Mouse (Mus musculus) neutrophil, adult 5-6 weeks (primary cell): ENCODE results near the gene Ankra2. TPM values are rescaled to one million over a fixed set of nuclear protein-coding genes. Genes with fewer than 3 reads are reported as not detected.
A peak's percentile ranks its signal among the peaks of the same experiment; 100 is the strongest.

Experiments used
- ATAC-seq: fragments of 151-379, 151-347 bp; 2 replicates; pipeline ENCODE4 v1.8.0; 2017; ENCODE audit warnings: mild to moderate bottlenecking, moderate TSS enrichment; ENCODE audit not compliant: insufficient number of reproducible peaks, poor library complexity, low FRiP score, severe bottlenecking; ENCODE audit errors: extremely low read depth
- total RNA-seq: library from RNA; stranded (forward); fragments of 200-1000 nt; gene quantifications from 2 replicates; pipeline ENCODE4 v1.2.3, GENCODE M21; 2017

Ankra2 gene
- 48.7 and 49.0 TPM in 2 replicates for total RNA-seq

DNA sequence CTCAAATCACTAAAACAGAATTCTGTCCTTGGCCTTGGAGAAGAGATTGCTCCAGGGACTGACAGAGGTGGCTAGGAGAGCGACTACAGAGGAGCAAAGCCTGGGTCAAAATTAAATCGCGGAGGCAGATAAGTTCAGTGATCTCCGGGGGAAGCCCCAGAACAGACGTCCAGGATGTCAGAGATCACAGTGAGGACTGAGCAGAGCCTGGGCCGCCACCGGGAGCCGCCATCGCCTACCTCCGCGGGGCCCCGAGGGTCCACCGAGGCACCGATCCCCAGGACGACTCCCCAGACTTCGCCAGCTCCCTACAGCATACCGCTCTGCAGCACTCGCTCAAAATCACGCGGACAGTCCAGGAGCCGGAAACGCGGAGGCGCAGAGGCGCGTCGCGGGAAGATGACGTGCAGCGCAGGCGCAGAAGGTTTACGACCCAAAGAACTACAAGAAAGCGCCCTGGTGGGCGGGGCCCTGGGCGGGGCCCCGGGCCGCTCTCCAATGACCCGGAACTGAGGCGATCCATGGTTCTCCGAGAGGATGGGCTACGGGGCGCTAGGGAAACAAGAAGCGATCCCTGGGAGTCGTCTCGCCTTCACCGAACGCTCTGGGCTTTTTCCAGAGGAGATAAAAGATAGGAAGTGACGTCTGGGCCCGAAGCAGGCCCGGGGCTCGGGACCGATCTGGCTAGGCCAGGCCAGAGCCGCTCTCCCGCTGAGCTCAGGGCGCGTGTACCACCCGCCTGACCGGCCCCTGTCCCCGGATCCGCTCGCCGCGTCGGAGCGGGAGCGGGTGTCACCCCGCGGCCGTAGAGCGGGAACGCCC lies at the start of gene Ankra2, which contains the start of gene Utp15:
TSS of gene Ankra2 (plus strand) at position 439 of the 822 bp plus-strand sequence.
TSS of gene Utp15 (minus strand) at position 406 of the 822 bp plus-strand sequence.
- ATAC-seq: peak; percentile 96

DNA sequence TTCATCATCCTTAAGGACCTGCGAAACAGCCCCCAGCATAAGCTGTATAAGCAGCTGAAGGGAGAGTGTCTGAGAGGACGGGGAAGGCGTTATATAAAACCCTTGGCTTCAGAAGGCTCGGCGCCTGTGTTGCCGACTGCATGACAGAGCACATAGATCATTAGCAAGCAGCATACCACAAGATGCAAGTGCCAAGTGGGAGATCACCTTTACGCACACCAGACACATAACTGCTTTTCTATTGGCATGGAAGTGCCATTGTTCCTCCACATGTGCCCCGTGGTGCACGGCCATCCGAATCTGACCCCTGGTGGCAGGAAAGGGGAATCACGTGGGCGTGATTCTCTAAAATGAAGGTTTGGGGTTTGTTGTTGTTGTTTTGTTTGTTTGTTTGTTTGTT lies 40.0 kb upstream of the Ankra2 start:
- no peak for ATAC-seq

DNA sequence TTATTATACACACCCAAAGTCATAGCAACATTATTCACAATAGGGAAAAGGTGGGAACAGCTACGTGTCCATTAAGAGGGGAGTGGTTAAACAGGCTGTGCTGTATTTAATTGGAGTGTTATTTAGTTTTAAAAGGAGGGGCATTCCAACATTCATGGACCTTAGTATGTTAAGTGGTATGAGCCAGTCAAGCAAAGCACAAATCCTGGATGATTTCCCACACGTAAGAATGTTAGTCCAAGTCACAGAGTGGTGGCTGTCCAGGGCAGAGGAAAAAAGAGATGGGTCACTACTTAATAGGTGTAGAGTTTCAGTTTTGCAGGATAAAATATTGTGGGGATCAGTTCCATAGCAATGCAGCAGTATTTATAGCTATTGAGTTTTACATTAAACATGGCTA lies 36.6 kb upstream of the Ankra2 start:
- no peak for ATAC-seq

DNA sequence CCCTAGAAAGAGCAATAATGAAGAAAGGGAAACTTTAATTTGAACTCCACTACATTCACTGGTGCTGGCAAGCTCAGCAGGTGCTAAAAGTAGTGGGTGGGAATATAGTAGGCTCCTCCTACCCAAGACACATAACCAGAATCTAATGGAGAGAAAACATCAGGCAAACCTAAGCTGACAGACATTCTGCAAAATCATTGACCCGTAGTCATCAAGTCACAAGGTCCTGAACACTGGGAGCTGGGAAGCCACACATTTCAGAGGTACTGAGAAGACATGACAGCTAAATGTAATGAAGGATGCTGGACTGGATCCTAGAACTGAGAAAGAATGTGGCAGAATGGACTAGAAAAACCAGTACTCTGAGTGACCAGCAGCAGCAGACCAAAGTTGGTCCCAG lies 32.4 kb upstream of the Ankra2 start:
- no peak for ATAC-seq

DNA sequence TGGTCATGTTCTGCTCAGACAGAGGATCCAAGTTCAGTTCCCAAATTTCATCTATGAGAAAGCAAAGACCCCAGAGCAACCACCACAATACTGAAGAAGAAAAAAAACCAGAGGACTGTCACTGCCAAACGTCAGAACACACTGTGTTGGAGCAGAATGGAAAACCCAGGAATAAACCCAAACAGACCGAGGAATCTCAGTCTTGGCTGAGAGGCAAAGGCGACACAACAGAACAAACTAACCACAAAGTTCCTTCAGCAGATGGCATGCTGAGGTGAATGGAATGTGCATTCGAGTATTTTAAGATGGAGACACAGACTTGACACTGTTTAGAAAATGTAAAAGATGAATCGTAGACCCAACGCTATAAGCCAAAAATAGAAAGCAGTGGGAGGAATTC lies 27.4 kb upstream of the Ankra2 start:
- ATAC-seq: no peak

DNA sequence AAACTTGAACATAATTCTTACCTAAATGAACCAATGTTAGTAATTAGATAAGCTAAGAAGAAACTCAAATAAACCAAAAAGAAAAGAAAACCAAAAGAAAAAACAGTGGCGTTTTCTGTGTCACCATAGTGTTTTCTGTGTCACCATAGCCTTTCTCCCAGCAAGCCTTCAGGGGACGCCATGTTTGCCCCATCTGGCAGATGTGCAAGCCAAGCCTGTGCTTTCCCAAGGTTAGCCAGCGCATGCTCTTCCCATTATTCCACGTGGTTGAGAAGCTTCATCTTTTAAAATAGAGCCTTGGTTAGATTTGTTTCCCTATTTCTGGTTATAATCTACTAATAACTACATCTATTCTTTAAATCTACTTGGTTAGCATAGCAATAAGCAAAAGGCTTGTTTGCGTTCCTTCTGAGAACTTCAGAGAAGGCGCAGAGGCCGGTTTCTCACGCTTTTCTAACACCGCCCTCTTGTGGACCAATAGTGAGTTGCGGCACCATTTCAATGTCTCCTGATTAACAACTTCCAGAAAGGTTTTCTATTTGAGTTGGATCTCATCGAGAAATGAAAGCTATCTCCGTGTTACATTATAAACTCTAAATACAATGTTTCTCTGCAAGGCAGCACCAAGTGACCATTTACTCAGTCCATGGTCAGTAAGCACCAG lies 22.8 kb upstream of the Ankra2 start:
- no peak for ATAC-seq

DNA sequence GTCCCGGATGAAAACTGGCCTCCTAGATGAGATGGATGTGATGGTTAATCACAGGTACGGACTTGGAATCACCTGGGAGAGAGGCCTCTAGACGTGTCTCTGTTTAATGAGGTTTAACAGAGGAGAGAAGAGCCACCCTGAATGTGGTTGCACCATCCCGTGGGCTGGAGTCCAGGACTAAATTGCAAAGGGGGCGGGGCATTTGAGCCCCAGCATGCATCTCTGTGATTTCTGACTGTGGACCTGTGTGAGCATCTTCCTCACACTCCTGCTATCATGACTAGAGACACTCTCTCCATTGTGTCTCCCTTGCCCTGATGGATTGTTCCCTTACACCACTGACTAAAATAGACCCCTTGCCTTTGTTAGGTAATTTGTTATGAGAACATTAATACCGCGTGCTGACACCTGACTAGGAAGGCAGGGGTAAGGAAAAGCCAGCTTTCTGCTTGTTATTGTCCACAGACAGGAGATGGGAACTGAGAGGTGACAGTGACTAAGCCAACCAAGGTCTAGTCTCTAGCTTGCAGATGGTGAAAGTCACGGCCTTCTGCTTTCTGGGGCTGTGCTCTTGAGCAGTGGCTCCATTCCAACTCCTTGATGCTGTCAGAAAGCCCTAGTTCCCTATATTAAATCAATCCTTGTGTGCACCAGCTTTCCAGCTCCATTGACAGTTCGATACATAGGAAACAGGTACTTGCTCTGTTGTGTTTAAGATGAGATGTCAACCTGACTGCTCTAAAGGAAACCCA lies 21.2 kb upstream of the Ankra2 start:
- ATAC-seq: no peak

DNA sequence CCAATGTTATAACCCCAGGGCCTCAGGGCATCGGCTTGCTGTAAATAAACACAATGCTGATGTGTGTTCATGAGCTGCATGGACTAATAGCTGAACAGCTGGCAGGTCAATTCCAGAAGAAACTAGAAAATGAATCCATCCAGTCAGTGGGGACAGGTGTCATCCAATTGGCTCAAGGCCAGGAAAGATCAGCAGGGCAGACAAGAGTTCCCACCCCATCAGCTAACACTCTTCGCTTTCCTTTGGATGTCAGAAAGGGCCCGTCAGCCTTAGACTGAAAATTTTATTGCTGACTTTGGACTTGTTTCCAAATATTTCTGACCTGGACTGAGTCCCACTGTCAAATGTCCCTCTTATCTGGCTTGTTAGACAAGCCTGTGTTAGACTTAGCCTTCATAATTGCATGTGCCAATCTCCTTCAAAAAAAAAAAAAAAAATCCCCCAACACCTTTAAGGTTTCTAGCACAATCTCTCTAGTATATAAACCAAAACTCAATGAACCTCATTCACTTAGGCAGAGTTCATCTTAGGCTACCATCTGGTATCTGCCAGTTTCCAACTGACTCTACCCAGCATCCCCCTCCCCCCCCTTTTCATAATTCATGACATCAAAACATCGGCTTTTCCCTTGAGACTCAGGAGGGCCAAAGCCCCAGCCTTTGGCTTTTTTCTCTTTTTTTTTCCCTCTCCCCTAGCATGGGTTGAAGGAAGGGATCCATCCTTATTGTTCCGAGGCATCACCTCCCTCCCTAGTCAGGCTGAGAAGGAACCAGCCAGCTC lies 18.1 kb upstream of the Ankra2 start:
- no peak for ATAC-seq

DNA sequence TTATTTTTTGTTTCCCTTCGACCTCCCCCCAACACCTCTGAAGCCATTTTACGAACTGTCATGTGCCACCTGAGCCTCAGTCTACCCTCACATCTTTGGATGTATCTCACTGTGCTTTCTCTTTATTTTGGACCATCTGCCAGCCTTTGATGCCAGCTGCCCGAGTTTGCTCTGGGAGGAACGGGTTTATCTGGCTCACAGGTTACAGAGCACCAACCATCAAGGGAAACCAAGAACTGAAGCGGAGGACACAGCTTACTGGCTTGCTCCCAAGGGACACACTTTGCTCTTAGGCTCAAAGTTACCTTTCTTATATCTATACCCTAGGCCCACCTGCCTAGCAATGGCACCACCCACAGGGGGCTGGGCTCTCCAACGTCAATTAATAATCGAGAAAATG lies 17.5 kb upstream of the Ankra2 start:
- ATAC-seq: no peak

DNA sequence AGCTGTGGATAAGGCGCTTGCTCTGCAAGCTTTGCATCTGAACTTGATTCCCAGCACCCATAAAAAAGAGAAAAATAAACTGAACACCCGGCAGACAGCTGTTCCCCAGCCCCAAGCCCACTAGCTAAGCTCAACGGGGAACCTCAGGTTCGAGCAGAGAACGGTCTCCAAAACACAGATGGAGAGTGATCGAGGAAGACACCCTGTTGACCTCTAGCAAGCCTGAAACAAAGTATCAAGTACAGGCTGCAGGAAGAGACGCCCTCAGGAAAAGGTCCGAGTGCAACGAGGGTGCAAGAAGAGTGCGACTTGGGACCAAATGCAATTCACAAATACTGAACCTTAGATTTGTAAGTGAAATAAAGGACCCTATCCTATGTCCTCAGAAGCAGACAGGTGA lies 13.3 kb upstream of the Ankra2 start:
- ATAC-seq: no peak

DNA sequence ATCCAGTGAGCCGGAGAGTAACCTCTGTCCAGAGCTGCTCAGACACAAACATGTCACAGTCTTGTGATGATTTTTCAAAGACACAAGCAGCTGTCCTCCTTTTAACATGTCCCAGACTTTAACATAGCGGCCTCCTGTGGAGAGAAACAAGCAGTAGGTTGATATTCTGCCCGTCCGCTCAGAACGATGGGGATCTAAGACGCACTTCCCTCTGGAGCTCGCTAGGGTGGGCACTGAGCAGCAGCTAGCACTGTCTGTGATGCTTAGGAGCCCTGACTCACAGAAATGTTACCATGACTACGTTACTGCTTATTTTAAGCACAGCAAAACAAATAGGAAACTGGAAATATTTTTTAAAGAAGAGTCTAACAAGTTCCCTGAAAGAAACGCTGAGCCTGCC lies 8.0 kb upstream of the Ankra2 start:
- no peak for ATAC-seq

DNA sequence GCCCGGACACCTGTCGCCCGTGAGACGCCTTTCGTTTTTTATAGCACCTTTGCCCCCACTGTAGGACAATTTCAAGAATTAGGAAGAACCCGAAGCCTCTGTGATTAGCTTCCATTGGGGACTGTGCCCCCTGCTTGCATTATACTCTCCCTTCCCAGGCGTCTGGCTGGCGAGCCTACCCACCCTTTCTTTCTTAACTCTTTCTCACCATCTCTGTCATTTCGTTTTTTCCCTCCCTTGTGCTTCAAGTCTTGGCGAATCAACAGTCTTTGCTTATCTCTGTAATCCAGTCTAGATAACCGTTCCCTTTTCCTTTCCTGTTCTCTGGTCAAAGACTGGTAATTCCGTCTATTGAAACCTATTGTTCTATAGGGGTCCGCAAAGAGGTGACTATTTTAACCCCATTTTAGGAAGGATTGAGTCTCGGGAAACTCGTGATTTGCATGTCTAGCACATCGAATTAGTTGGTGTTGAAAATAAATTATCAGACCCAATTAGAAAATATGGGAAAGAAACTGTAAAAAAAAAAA lies 649 bp downstream of the Ankra2 start:
- no peak for ATAC-seq

DNA sequence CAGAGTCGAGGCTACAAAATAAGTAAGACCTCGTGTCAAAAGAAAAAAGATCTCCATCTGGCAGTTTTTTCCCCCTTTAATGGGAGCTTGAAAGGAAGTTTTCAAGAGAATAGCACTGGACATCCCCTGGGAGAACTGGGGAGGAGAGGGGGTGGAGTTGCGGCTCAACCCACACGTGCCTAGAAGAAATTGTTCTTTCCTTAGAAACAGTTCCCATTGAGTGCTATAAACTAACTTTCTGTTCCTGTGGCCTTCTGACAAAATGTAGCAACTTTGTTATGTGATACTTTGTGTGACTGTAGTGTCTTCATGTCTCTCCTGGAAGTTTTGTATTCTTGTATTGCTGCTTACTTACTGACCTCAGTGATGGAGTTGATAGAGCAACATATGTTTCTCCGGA lies 1.2 kb downstream of the Ankra2 start:
- ATAC-seq: no peak

DNA sequence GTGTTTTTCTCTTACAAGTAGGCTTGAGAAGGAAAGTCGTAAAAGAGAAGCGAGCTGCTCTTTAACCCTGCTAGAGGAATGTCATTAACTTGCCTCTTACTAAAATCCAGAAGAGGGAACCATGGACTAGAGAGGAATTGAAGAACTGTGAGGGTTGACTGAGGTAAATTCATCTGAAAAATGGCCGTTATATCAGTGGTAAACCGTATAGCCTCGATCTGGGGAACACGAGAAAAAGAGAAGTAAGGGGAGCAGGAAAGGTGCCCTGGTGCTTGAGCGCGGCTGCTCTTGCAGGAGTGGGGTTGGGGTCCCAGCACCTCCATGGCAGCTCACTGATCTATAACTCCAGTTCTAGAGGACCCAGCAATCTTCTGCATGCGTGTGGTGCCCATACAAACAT lies 11.1 kb downstream of the Ankra2 start:
- ATAC-seq: no peak

DNA sequence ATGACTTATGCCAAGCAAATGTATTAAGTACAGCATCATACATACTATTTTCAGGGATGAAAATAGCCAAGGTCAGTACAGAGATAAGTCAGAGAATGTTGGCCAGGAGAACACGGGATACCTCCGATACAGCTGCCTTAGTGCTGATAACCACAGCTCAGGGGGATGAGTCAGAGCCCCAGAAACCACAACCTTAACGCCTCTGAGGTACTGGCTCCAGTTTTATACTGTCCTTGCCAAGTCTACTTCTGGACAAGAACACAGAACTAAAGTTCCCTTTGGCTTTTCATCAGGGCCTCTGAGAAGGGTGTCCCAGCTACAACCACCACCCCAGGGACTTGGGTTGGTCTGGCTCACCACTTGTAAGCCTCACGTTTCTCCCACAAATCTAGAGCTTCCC lies 12.8 kb downstream of the Ankra2 start:
- no peak for ATAC-seq

DNA sequence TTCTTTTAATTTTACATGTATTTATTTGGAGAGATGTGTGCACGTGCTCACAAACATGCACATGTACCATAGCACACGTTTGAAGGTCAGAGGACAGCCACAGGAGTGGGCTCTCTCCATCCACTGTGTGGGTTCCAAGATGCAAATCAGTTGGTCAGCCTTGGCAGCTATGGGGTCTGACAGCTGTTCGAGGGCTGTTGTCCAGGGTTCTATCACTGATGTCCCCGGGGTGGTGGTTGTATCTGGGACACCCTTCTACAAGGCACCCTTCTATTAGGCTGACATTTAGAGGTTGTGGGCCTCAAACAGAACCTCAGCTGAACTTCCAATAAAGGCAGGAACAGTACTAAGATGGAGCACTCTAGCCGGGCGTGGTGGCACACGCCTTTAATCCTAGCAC lies 13.4 kb downstream of the Ankra2 start:
- ATAC-seq: no peak

DNA sequence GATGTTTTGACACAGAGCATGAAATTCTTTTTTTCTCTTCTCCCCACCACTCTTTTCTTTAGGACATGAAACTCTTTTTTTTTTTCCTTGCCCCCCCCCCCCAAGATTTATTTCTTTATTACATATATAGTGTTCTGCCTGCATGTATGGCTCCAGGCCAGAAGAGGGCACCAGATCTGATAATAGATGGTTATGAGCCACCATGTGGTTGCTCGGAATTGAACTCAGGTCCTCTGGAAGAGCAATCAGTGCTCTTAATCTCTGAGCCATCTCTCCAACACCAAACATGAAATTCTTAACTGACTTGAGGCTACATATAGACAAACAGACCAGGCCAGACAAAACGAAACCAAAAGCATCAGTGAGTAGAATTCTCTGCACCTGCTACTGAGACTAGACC lies 14.6 kb downstream of the Ankra2 start:
- ATAC-seq: no peak

DNA sequence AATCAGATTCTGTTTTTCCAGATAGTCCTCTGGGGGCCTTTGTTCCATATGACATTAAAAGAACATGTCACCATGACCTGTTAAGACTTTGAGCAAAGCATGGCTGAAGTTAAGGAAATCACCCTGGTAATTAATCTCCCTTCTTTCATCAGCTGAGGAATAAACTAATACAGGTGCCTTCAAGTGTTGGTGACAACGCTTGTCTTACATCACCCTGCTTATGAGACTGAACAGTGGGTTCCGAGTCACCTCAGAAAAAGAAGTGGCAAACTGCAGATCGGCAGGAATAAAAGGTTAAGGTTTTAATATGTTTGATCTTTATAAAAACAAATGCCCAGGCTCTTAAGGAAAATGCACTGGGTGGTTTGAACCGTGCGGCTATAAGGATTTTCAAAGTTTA lies 16.8 kb downstream of the Ankra2 start, which contains the start of gene Gm21976:
TSS of gene Gm21976 (plus strand) at position 202 of the 400 bp plus-strand sequence.
- ATAC-seq: no peak
